Mouse (Mus musculus) heart, embryonic 13.5 days (tissue): ENCODE results near the gene Hist1h4k. TPM values are rescaled to one million over a fixed set of nuclear protein-coding genes. Genes with fewer than 3 reads are reported as not detected.
"Not testable (repeated sequence)": the region's sequence is repeated elsewhere in the genome, so short reads cannot be mapped to it uniquely, and the experiment has no call there.

Experiments used
- ATAC-seq: fragments of 200-750 bp; cut with Nextera tagmentation; 2 replicates; pipeline ENCODE4 v1.8.0; 2017; ENCODE audit warnings: moderate TSS enrichment; ENCODE audit not compliant: insufficient number of reproducible peaks, low FRiP score, low TSS enrichment; ENCODE audit errors: extremely low read depth
- H3K27ac ChIP-seq: fragments of 300-500 bp; sonication (generic); replicated peaks from 2 replicates; pipeline ENCODE4 v1.5.1; 2015; ENCODE audit warnings: moderate library complexity, mild to moderate bottlenecking, inconsistent platforms
- H3K27me3 ChIP-seq: fragments of 300-500 bp; sonication (generic); replicated peaks from 2 replicates; pipeline ENCODE4 v1.6.1; 2015; ENCODE audit warnings: mild to moderate bottlenecking, inconsistent platforms
- H3K36me3 ChIP-seq: fragments of 300-500 bp; sonication (generic); 2 replicates; pipeline ENCODE4 v1.6.1; 2015; ENCODE audit warnings: mild to moderate bottlenecking, inconsistent platforms
- H3K4me1 ChIP-seq: fragments of 300-500 bp; sonication (generic); 2 replicates; pipeline ENCODE4 v1.6.1; 2015; ENCODE audit warnings: inconsistent platforms
- H3K4me2 ChIP-seq: fragments of 300-500 bp; sonication (generic); 2 replicates; pipeline ENCODE4 v1.6.1; 2015; ENCODE audit warnings: inconsistent platforms, mild to moderate bottlenecking, moderate library complexity
- H3K4me3 ChIP-seq: fragments of 300-500 bp; sonication (generic); 2 replicates; pipeline ENCODE4 v1.5.1; 2015; ENCODE audit warnings: moderate library complexity, mild to moderate bottlenecking, inconsistent platforms
- H3K9ac ChIP-seq: fragments of 300-500 bp; sonication (generic); 2 replicates; pipeline ENCODE4 v1.6.1; 2015; ENCODE audit warnings: inconsistent platforms, mild to moderate bottlenecking, moderate library complexity
- H3K9me3 ChIP-seq: fragments of 300-500 bp; sonication (generic); 2 replicates; pipeline ENCODE4 v1.6.1; 2016; ENCODE audit warnings: inconsistent platforms
- WGBS: fragments of 180-500 bp; shearing (Covaris S2); methylation state at CpG from one replicate; pipeline ENCODE4 v1.1.7; 2015; ENCODE audit warnings: mixed read lengths; 5-methylcytosine and 5-hydroxymethylcytosine counted together
- polyA plus RNA-seq: library from polyadenylated mRNA; unstranded; fragments of >200 nt; fragmentation: Nextera tagmentation; extraction: Ambion mirVana; gene quantifications from 2 replicates; pipeline ENCODE4 v1.2.1, GENCODE M21; 2015

Hist1h4k gene
- polyA plus RNA-seq, 1 experiment from 2014 or later: 1.3 TPM

DNA sequence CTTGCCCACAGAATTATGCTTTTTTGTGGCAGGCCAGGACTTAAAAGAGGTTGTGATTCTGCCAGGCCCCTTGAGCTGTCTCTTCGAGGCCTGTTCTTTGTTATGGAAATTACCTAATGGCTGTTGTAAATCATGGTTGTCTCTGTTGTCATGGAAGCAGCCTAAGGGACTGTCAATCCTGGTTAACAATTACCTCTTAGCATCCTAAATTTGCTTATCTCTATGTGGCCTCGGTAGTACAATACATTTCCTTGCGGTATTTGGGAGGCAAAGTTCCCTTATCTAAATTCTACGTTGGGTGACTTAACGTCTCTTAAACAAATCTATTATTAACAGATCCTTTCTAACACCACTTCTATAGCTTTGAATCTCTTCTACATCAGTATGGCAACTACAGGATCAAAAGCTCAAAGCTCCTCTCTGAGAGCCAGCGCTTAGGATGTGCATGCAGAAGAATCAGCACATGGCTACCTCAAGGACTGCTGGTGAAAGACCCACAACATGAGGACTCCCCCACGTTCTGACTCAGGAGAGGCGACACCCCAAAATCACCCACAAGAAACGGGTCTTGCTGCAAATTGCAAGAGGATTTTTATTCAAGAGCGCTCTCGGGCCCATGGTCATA lies 22.2 kb downstream of the Hist1h4k start:
- no peaks in the 10 kb centered on the region for H3K9me3 ChIP-seq
- no peak overlapping the region for H3K27ac ChIP-seq
- H3K4me3 ChIP-seq: no peak overlapping the region
- 41% methylated on average over 11 of the region's 11 CpGs for WGBS
- no peak overlapping the region for H3K9ac ChIP-seq
- no peak for ATAC-seq
- no peaks in the 10 kb centered on the region for H3K27me3 ChIP-seq
- peaks cover 2% of the 10 kb centered on the region for H3K4me1 ChIP-seq
- H3K4me2 ChIP-seq: no peak overlapping the region
- no peaks in the 10 kb centered on the region for H3K36me3 ChIP-seq

DNA sequence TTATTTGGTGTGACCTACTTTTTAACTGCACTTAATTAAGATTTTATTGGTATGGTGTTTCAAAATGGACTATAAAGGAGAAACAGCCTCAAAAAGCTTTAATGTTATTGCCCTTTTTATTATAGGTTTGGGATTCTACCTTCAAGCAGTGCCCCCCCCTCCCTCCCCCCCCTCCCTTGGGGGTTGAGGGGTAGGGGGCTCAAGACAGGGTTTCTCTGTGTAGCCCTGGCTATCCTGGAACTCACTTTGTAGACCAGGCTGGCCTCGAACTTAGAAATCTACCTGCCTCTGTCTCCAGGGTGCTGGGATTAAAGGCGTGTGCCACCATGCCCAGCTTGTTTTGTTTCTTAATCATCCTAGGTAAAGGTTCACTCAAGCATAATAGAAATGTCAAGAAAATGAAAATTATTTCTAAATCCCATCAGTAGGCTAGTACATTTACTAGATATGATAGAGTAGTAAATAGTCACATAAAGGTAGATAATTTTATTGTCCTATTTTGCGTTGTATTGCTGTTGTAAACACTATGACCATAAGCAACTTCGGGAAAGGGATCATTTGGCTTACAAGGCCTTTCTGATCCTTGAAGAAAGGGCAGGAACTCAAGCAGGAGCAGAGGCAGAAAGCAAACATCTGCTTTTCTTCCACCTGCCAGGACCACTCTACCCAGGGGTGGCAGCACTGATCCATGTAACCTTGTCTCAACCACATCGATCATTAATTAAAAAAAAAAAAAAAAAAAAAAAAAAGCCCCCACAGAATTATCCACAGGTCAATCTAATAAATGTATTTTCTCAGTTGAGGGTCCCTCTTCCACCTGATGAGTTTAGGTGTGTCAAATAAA lies 27.1 kb downstream of the Hist1h4k start:
- Histone ChIP-seq H3K4me2 (peak overlapping the region; percentile 70), H3K9ac (peak overlapping the region; percentile 77; the same call in 1 of the 2 replicates), H3K27ac (peak overlapping the region; percentile 84), H3K4me1 (peaks cover 29% of the 10 kb centered on the region), H3K36me3 (no peaks in the 10 kb centered on the region), H3K27me3 (no peaks in the 10 kb centered on the region), H3K9me3 (no peaks in the 10 kb centered on the region), H3K4me3 (no peak overlapping the region)
- 35% methylated on average over 5 of the region's 5 CpGs for WGBS
- no peak for ATAC-seq

DNA sequence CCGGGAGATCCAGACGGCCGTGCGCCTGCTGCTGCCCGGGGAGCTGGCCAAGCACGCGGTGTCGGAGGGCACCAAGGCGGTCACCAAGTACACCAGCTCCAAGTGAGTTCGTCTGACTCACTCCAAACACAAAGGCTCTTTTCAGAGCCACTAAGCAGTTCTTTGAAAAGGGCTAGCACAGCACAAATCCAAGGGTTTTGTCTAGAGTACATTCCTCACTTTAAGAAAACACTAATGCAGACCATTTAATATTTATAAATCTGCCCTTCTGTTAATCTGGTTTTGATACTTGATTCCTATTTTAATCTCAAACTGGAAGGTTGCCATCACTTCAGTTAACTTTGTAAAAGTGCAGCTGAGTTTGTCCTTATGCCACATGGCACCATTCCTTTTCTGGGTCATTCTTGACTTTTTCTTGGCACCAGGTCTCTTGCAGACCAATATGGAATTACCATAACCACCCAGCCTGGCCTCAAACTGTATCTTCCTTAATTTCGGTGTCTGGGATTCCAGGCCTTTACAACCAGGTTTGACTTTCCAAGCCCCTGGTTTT lies 27.9 kb downstream of the Hist1h4k start:
- Histone ChIP-seq H3K27me3 (no peaks in the 10 kb centered on the region), H3K4me2 (peak overlapping the region; percentile 70), H3K9ac (peak overlapping the region; percentile 77), H3K27ac (peak overlapping the region; percentile 84), H3K36me3 (no peaks in the 10 kb centered on the region), H3K4me1 (peaks cover 32% of the 10 kb centered on the region), H3K4me3 (peak overlapping the region; percentile 50), H3K9me3 (no peaks in the 10 kb centered on the region)
- no peak for ATAC-seq
- 4% methylated on average over 11 of the region's 11 CpGs for WGBS

- H3K27ac ChIP-seq: peak within 1 kb of the TSS; percentile 87
- H3K4me3 ChIP-seq: peak within 1 kb of the TSS; percentile 50
- peak within 1 kb of the TSS; percentile 82 for H3K9ac ChIP-seq
- H3K9me3 ChIP-seq, H3K36me3 ChIP-seq, H3K27me3 ChIP-seq: not testable (repeated sequence)
- H3K4me1 ChIP-seq: peaks cover 35% of the 10 kb centered on the region
- 1% methylated on average over 37 of the region's 37 CpGs for WGBS
- ATAC-seq: peak; percentile 82
- peak within 1 kb of the TSS; percentile 70 for H3K4me2 ChIP-seq
These were observed 28.4 kb downstream of the Hist1h4k start, which contains the start of gene Hist1h2bm for GRCm38 (mm10) chr13:21721757-21722372. Gene Hist1h2bm, plus strand, starts transcription at chr13:21722044.

DNA sequence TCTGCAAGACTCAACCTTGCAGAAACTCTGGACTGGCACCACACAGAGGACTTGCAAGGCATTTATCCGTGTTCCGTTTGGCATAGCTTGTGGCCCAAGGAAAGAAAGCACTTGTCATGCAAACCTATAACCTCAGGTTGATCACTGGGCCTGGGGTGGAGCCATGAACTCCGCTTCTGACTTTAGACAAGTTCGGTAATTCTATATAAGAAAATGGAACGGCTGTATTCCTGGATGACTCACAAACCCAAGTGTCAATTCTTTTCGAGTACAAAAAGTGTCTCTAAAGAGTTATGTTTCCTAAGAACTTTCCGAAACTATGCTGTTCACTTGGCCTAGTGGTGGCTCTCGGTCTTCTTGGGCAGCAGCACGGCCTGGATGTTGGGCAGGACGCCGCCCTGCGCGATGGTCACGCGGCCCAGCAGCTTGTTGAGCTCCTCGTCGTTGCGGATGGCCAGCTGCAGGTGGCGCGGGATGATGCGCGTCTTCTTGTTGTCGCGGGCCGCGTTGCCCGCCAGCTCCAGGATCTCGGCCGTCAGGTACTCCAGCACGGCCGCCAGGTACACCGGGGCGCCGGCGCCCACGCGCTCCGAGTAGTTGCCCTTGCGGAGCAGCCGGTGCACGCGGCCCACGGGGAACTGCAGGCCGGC lies 29.1 kb downstream of the Hist1h4k start:
- H3K9ac ChIP-seq: peak overlapping the region; percentile 82
- ATAC-seq, H3K36me3 ChIP-seq, H3K27me3 ChIP-seq, H3K9me3 ChIP-seq: not testable (repeated sequence)
- 3% methylated on average over 24 of the region's 44 CpGs for WGBS
- H3K27ac ChIP-seq: peak overlapping the region; percentile 87
- peak overlapping the region; percentile 50 for H3K4me3 ChIP-seq
- H3K4me2 ChIP-seq: peak overlapping the region; percentile 70
- peaks cover 37% of the 10 kb centered on the region for H3K4me1 ChIP-seq

DNA sequence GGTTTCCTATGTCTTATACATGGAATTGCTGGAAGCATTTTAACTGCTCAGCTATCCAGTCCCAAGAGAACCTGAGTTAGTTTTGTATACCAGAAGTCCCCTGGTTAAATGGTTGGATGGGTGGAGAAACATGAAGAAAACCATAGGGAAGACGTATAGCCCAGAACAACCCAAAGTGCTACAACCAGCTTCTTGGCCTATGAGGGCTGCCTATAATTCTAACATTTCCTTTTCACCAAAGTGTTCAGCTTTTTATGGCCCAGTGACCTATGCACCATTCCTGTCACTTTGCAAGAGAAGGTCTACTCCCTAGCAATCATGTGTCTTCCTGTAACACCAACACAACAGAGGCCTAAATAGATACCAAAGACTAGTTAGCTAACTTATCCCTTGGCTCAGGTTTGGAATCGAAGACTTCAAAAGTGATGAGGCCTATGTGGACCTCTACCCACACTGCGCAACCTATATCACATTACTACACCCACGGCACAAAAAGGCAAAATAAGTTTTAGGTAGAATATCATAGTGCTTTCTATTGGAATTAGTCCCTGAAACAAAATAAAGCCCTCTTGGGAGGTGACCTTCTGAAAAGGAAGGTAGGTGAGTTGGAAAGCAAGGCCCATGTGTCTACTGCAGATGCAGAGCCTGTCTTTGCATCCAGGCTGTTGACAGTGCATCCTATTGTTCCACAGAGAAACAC lies 31.8 kb downstream of the Hist1h4k start:
- no peak for ATAC-seq
- Histone ChIP-seq H3K4me1 (peaks cover 48% of the 10 kb centered on the region), H3K9ac (peak overlapping the region; percentile 87), H3K27ac (peak overlapping the region; percentile 73), H3K4me3 (peak overlapping the region; percentile 55), H3K4me2 (peak overlapping the region; percentile 72), H3K36me3 (no peaks in the 10 kb centered on the region), H3K9me3 (no peaks in the 10 kb centered on the region), H3K27me3 (no peaks in the 10 kb centered on the region)
- 65% methylated on average over 4 of the region's 4 CpGs for WGBS

DNA sequence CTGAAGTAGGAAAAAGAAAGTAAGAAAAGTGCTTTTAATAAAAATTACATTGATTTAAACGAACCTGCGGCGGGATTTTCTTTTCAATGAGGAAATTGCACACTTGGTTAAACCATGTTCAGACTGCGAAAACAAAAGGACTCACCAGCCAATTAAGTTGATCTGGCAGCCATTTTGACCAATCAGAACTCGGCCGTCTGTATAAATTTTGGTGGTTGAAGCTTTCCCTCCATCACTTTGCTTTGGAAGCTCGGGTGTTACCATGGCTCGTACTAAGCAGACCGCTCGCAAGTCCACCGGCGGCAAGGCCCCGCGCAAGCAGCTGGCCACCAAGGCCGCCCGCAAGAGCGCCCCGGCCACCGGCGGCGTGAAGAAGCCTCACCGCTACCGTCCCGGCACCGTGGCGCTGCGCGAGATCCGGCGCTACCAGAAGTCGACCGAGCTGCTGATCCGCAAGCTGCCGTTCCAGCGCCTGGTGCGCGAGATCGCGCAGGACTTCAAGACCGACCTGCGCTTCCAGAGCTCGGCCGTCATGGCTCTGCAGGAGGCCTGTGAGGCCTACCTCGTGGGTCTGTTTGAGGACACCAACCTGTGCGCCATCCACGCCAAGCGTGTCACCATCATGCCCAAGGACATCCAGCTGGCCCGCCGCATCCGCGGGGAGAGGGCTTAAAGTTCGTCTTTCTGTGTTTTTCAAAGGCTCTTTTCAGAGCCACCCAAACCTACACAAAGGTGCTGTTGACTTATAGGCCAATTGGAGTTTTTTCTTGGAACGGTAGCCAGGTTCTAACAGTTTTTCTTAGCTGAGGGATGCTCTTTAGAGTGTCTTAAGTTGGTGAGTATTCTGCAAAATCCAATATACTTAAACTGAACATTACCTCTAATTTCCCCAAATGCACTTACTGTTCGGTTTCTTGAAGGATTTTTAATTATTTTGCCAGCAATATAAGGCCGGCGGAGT lies 32.6 kb downstream of the Hist1h4k start, which contains the start of gene Hist1h3h:
TSS of gene Hist1h3h (plus strand) at position 263 of the 961 bp plus-strand sequence.
- Histone ChIP-seq H3K27ac (peak within 1 kb of the TSS; percentile 91), H3K4me1 (peaks cover 44% of the 10 kb centered on the region), H3K4me2 (peak within 1 kb of the TSS; percentile 72), H3K4me3 (peak within 1 kb of the TSS; percentile 55), H3K9ac (peak within 1 kb of the TSS; percentile 89)
- not testable (repeated sequence) for H3K27me3 ChIP-seq, H3K36me3 ChIP-seq, H3K9me3 ChIP-seq
- 0 out of 2 replicates have a peak, but pooled peaks have one; percentile 33 for ATAC-seq
- WGBS: 2% methylated on average over 23 of the region's 56 CpGs

DNA sequence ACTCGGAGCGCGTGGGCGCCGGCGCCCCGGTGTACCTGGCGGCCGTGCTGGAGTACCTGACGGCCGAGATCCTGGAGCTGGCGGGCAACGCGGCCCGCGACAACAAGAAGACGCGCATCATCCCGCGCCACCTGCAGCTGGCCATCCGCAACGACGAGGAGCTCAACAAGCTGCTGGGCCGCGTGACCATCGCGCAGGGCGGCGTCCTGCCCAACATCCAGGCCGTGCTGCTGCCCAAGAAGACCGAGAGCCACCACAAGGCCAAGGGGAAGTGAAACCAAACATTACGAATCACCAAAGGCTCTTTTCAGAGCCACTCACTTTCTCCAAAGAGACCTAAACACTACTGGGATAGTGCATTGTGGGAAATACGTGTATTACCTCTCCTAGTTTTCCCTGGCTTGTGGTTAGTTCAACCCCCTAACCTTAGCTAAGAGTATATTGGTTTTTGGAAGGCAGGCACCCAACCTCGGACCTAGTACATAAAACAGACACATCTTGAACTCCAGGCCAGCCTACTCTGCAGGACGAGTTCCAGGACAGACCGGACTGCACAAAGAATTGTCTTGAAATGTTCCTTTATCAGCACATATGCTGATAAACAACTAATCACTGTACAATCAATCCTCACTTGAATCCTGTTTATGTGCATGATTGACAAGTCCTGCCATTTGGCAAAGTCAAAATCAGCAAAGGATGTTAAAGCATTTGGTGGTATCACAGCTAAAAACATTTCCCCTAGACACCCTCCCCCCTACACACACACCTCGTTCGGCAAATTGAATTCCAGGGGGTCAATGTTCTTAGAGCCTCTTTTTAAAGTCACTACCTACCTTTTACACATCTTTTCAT lies 33.5 kb downstream of the Hist1h4k start:
- not testable (repeated sequence) for ATAC-seq
- WGBS: 1% methylated on average over 13 of the region's 38 CpGs

GRCm38 (mm10) chr13:21715864-21716539 lies 34.3 kb downstream of the Hist1h4k start, which contains the start of the genes Hist1h2bl and Hist1h2ai:
Gene Hist1h2bl, minus strand, starts transcription at chr13:21716143.
Gene Hist1h2ai, plus strand, starts transcription at chr13:21716422.
- Histone ChIP-seq H3K4me3 (peak within 1 kb of the TSS; percentile 55), H3K9ac (peak within 1 kb of the TSS; percentile 89), H3K4me2 (peak within 1 kb of the TSS; percentile 72), H3K27ac (peak within 1 kb of the TSS; percentile 91), H3K4me1 (peaks cover 40% of the 10 kb centered on the region)
- not testable (repeated sequence) for H3K9me3 ChIP-seq, H3K27me3 ChIP-seq, H3K36me3 ChIP-seq
- peak; percentile 90 for ATAC-seq
- WGBS: under 1% methylated on average over 30 of the region's 50 CpGs

More for the DNA sequence above, 33.5 kb downstream of the Hist1h4k start:
- Histone ChIP-seq H3K4me3 (peak overlapping the region; percentile 55), H3K9ac (peak overlapping the region; percentile 89), H3K4me1 (peaks cover 37% of the 10 kb centered on the region), H3K27ac (peak overlapping the region; percentile 91), H3K4me2 (peak overlapping the region; percentile 72)
- not testable (repeated sequence) for H3K9me3 ChIP-seq, H3K36me3 ChIP-seq, H3K27me3 ChIP-seq
